Mouse (Mus musculus) layer of hippocampus, adult 2 months (tissue): ENCODE measurements around the gene Rnaseh2b. TPM values are rescaled to one million over a fixed set of nuclear protein-coding genes. Genes with fewer than 3 reads are reported as not detected.

ENCODE experiments used
- DNase-seq, 2 experiments: peaks; one replicate each; pipeline ENCODE4 v3.0.0; 2022; ENCODE audit warnings: low spot score in 2 of 2
- H3K27ac ChIP-seq: fragments of 200-600 bp; 2 replicates; pipeline ENCODE4 v1.8.1; 2022
- H3K4me3 ChIP-seq: fragments of 200-600 bp; 2 replicates; pipeline ENCODE4 v1.8.1; 2022; ENCODE audit warnings: mild to moderate bottlenecking
- CTCF ChIP-seq: fragments of 200-600 bp; conservative IDR thresholded peaks from 2 replicates; pipeline ENCODE4 v1.8.1; 2022; ENCODE audit warnings: antibody characterized with exemption, mild to moderate bottlenecking, moderate library complexity
- total RNA-seq, 2 experiments: library from RNA; stranded (reverse); gene quantifications; 2 replicates each; pipeline ENCODE4 v1.2.3; 2021

Rnaseh2b gene
- total RNA-seq, 2 experiments from 2014 or later = 8.5 to 10.7 TPM

DNA sequence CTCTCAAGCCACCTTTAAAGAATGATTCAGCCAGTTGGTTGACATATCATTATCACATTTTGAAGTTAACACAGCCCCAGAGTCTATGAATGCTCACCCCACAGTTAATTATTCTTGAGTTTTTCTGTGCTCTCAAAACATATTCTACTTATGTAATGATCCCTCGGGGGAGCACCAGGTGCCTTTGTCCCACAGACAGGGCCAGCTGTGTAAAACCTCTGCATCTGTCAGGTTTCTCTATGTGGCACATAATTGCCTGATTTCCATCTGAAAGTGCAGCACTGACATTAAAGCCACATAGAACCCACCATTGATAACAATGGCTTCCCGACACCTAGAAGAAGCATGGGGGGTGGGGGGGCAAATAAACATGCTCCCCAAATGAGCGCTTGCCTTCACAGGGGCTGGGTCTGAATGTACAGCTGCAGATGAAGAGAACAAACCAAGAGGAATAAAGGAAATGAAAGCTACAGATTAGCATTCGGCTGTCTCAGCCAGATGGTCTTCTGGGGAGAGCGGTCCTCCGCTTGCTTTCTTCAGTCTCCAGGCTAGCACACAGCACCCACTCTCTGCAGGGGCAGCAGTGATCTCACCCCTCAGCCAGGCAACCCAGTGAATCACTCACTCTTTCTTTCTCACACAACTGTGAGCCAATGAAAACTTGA is 96.8 kb downstream of the Rnaseh2b start:
- DNase-seq = peak; percentile 27 to 54
- no peak for TF ChIP-seq CTCF
- H3K4me3 ChIP-seq = peak overlapping the region; percentile 43
- H3K27ac ChIP-seq = peak overlapping the region; percentile 56; the same call in 1 of the 2 replicates

DNA sequence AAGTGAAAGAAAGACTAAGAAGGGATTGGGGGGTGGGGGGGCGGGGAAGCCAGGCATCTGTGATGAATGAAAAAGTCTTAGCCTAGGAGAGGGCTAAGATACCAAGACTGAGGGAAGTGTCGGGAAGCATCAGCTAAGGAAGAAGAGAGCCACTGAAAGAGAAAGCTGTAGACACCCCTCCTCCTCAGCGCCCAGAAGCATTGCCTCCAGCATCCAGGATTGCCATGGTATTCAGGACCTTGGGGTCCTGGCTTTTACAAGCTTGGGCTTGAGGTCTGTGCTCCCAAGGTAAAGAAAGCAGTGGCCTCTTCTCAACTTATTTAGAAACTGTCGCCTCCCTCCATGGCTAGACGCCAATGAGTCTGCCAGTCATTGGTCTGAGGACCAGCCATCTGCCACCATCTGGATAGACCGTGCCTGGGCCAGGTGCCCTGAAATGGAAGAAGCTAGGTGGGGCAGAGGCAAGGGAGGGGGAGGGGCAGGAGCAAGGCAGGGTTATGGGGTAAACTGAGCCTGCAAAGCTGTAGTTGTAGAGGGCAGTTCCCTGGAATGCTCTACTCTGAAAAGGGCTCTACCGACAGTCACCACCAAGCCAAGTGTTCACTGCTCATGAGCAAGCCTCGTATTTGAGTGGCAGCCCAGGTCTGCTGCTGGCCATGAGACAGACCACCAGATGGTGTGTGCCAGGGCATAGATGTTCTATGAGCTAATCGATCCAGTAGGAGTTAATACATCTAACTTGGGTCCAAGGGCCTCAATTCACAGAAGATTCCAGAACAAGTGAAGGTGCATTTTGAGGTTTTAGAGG is 97.5 kb downstream of the Rnaseh2b start:
- peak overlapping the region; percentile 56; the same call in 1 of the 2 replicates for H3K27ac ChIP-seq
- peak overlapping the region; percentile 43 for H3K4me3 ChIP-seq
- DNase-seq = peak in 1 of 2 experiments; percentile 16
- no peak for TF ChIP-seq CTCF

DNA sequence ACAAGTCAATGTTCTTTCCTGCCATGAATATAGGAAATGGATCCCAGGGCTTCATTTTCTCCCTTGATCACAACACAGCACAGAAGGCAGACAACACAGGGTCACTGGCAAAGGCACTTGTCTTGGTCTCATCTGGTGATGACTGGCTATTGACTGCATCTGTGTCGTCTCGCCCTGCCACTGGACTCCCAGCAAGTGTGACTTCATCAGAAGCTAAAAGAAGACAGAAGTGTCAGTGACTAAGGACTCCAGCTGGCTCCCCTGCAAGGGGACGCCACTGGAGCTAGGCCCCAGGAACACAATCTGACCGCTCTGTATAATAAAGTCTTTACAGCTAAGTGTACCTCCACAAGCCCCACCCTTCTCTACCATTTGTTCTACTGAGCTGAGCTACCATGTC is 100.4 kb downstream of the Rnaseh2b start:
- no peak overlapping the region for H3K27ac ChIP-seq
- DNase-seq = no peak
- H3K4me3 ChIP-seq = no peak overlapping the region
- TF ChIP-seq CTCF = no peak

DNA sequence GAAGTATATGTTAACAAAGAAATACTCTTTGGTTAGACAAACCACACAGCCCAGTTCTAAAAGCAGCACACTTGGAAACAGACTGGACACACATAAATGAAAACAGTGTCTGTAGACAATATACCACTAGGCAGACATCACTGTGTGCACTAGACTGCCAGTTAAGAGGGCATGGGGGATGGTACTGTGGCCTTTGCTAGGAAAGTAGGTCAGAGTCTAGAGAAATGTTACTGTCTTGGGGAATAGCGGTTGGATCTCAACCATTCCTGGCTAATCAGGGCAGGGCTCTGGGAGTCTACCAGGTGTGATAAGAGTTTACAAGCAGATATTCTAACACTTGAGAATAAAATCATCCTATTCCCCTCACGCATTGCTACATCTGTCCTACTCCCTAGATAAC is 103.0 kb downstream of the Rnaseh2b start:
- H3K4me3 ChIP-seq = no peak overlapping the region
- TF ChIP-seq CTCF = no peak
- DNase-seq = no peak
- H3K27ac ChIP-seq = no peak overlapping the region

DNA sequence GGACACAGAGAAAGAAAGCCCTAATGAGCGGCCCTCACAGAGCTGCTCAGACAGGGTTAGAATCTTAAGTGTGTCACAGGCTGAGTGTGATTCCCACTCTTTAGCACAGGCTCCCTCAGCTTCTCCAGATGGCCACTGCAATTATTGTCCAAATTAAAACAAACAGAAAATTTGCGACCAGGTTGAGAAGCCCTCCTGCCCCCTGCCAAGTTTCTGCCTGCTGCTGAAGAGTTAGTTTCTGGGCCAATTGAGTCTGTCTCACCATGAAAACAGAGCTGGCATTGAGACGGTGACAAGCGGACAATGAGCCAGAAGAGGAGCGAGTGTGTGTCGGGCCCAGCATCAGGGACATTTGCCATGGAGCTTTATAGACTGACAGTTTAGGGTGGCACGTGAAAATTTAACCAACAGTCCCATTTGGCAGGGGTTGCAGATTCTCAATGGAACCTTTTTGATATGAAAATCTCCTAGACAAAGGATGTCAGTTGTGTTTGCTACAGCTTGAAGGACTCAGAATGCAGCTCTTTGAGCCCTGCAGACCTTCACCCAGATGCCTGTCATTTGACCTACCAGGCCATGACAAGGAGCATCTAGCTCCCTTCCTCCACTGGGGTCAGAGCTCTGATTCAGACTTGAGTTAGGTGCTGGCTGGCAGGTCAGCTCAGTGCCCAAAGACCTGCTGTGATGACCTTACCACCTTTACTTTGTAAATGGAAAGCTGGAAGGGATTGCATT is 123.8 kb downstream of the Rnaseh2b start:
- no peak overlapping the region for H3K4me3 ChIP-seq
- peak in 1 of 2 experiments; percentile 13 for DNase-seq
- peak overlapping the region; percentile 51; the same call in 1 of the 2 replicates for H3K27ac ChIP-seq
- no peak for TF ChIP-seq CTCF

DNA sequence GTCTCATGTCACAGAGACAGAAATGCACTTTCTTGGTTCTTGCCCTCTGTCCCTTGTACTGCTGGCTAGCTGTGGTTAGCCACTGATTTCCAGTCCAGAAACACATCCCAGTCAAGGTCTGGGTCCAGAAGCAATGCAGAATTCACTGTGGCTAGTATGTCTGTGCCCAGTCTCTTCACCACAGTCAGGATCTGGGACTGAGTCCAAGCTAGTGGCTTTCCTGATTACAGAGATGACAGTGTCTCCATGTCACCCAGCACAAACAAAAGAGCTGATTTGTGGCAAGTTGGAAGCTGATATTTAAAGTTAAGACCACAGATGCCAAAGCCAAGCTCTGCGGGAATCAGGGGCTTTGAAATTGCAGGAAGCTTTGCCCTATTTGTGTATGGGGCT is 124.3 kb downstream of the Rnaseh2b start:
- no peak overlapping the region for H3K4me3 ChIP-seq
- peak; percentile 20 to 50 for DNase-seq
- peak overlapping the region; percentile 51; the same call in 1 of the 2 replicates for H3K27ac ChIP-seq
- TF ChIP-seq CTCF = no peak

DNA sequence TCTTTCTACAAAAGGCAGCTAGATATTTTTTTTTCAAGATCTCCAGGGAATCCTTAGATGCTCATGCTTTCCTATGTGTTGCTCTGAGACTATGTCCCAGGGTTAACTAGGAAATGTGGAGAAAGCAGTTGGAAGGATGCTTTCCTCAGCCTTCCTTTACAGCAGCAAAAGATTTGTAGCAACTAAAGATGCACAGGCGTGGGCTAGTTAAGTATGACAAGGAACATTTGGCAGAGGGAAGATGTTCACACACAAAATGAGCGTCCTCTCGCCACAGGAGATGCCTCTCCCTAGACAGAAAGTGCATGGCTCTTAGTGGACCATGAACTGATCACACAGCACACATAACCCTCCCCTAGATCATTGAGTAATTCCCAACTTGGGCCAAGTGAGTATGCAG is 125.1 kb downstream of the Rnaseh2b start:
- TF ChIP-seq CTCF = no peak
- Histone ChIP-seq H3K4me3 (no peak overlapping the region), H3K27ac (no peak overlapping the region)
- peak in 1 of 2 experiments; percentile 10 for DNase-seq

DNA sequence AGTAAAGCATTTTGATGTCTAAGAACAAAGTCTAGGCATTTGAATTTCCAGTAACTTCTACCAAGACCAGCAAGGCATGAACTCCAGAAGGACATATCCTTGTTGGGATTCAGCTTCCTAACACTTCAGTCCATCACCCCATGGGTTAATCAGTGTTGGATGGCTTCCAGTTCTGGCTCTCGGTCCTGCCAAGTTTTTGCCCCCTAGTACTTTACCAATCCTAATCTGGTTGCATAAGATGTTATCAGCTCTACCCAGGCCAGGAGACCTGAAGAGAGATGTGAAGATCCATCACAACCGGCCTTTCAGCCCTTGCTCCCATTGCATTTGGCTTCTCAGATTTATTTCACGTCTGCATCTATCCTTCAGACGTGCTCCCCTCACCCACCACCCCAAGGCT is 129.9 kb downstream of the Rnaseh2b start:
- DNase-seq = no peak
- Histone ChIP-seq H3K27ac (no peak overlapping the region), H3K4me3 (no peak overlapping the region)
- no peak for TF ChIP-seq CTCF

Other genes starting within 250 kb of the Rnaseh2b start
- gene Dleu7, start 458 bp downstream of the Rnaseh2b start, total RNA-seq = 1 to 10 TPM; 4.4 to 5.4 TPM
- under 1 TPM in 1 of 2 experiments, not detected in 1; 0.37 TPM for gene Gucy1b2, start 163.7 kb downstream of the Rnaseh2b start, total RNA-seq